Mouse (Mus musculus): ENCODE measurements at regions not wholly inside any gene's neighbourhood (a gene's known extent, or its start where the extent isn't known, plus 50 kb on each side); places are given as distances from the start of the nearest gene placed in this dataset.

GRCm38 (mm10) chr15:11746754-11747153 lies 160.3 kb downstream of the Npr3 start:
- TF ChIP-seq CTCF (IDR thresholded peaks at IDR 0.05; ENCODE audit: borderline replicate concordance, insufficient read depth, low read length) (no peak), POLR2A (IDR thresholded peaks at IDR 0.05; ENCODE audit: low read depth, low read length) (no peak)
